Mouse (Mus musculus) MEL (cell line): Measurements from ENCODE around the gene Notum. TPM values are rescaled to one million over a fixed set of nuclear protein-coding genes. Genes with fewer than 3 reads are reported as not detected.

Source experiments
- DNase-seq: peaks from one replicate; pipeline ENCODE4 v3.0.0; 2011; ENCODE audit warnings: low read depth, low spot score
- H3K27ac ChIP-seq: 2 replicates; pipeline ENCODE4 v1.5.1; 2012; ENCODE audit warnings: low read depth, mild to moderate bottlenecking, control low read depth, low read length, moderate library complexity; ENCODE audit not compliant: control insufficient read depth
- H3K27me3 ChIP-seq, 2 experiments: fragments of 150-350 bp in 1 of 2; sonication (generic) in 1 of 2; 2 replicates each; pipeline ENCODE4 v1.6.1; 2012; ENCODE audit warnings: low read length in 2 of 2, mild to moderate bottlenecking in 2 of 2, improper control_type of control experiment in 1 of 2, moderate library complexity in 1 of 2; ENCODE audit not compliant: insufficient read depth in 2 of 2, control insufficient read depth in 1 of 2
- H3K36me3 ChIP-seq, 2 experiments: 2 replicates each; pipeline ENCODE4 v1.6.1; 2012 to 2014; ENCODE audit warnings: low read length in 2 of 2, improper control_type of control experiment in 1 of 2, inconsistent platforms in 1 of 2, mild to moderate bottlenecking in 1 of 2; ENCODE audit not compliant: insufficient read depth in 2 of 2, control insufficient read depth in 1 of 2
- H3K4me1 ChIP-seq, 2 experiments: fragments of 150-350 bp in 1 of 2; sonication (generic) in 1 of 2; 2 replicates each; pipeline ENCODE4 v1.6.1; 2012; ENCODE audit warnings: low read length in 2 of 2, improper control_type of control experiment in 1 of 2, mild to moderate bottlenecking in 1 of 2; ENCODE audit not compliant: insufficient read depth in 2 of 2, control insufficient read depth in 1 of 2
- H3K4me3 ChIP-seq, 2 experiments: fragments of 150-350 bp in 1 of 2; sonication (generic) in 1 of 2; 2 replicates each; pipeline ENCODE4 v1.5.1; 2012; ENCODE audit warnings: low read depth in 2 of 2, low read length in 2 of 2, mild to moderate bottlenecking in 2 of 2, moderate library complexity in 2 of 2, control low read depth in 1 of 2, improper control_type of control experiment in 1 of 2; ENCODE audit not compliant: control insufficient read depth in 1 of 2, insufficient read depth in 1 of 2
- H3K79me2 ChIP-seq: 2 replicates; pipeline ENCODE4 v1.6.1; 2012; ENCODE audit warnings: mild to moderate bottlenecking, low read length, moderate library complexity; ENCODE audit not compliant: control insufficient read depth, poor library complexity, insufficient read depth
- H3K9ac ChIP-seq: 2 replicates; pipeline ENCODE4 v1.6.1; 2012; ENCODE audit warnings: low read depth, mild to moderate bottlenecking, control low read depth, low read length, moderate library complexity; ENCODE audit not compliant: control insufficient read depth, poor library complexity, severe bottlenecking
- H3K9me3 ChIP-seq: fragments of 150-350 bp; sonication (generic); replicated peaks from 2 replicates; pipeline ENCODE4 v1.6.1; 2012; ENCODE audit warnings: mild to moderate bottlenecking, low read length, improper control_type of control experiment, moderate library complexity; ENCODE audit not compliant: insufficient read depth
- BHLHE40 ChIP-seq: IDR thresholded peaks from 2 replicates; pipeline ENCODE4 v1.6.1; 2012; ENCODE audit warnings: low read depth, mild to moderate bottlenecking, inconsistent platforms, low read length, improper control_type of control experiment, borderline replicate concordance
- CHD1 ChIP-seq: IDR thresholded peaks from 2 replicates; pipeline ENCODE4 v1.6.1; 2012; ENCODE audit warnings: low read depth, mild to moderate bottlenecking, inconsistent platforms, low read length, improper control_type of control experiment
- CHD2 ChIP-seq: IDR thresholded peaks from 2 replicates; pipeline ENCODE4 v1.6.1; 2011; ENCODE audit warnings: low read length, improper control_type of control experiment
- CTCF ChIP-seq, 3 experiments: IDR thresholded peaks in 2 of 3; conservative IDR thresholded peaks in 1 of 3; 2 replicates each; pipeline ENCODE4 v1.5.1; 2011 to 2012; ENCODE audit warnings: low read length in 3 of 3, low read depth in 2 of 3, mild to moderate bottlenecking in 2 of 3, improper control_type of control experiment in 1 of 3, inconsistent platforms in 1 of 3, mixed read lengths in 1 of 3, moderate library complexity in 1 of 3; ENCODE audit not compliant: control insufficient read depth in 1 of 3, insufficient read depth in 1 of 3, poor library complexity in 1 of 3, severe bottlenecking in 1 of 3
- E2F4 ChIP-seq: IDR thresholded peaks from 2 replicates; pipeline ENCODE4 v1.6.1; 2011; ENCODE audit warnings: low read depth, low read length, improper control_type of control experiment, borderline replicate concordance
- EP300 ChIP-seq, 2 experiments: IDR thresholded peaks; 2 replicates each; pipeline ENCODE4 v1.6.1; 2011; ENCODE audit warnings: improper control_type of control experiment in 2 of 2, low read length in 2 of 2, low read depth in 1 of 2, mild to moderate bottlenecking in 1 of 2
- ETS1 ChIP-seq: IDR thresholded peaks from 2 replicates; pipeline ENCODE4 v1.6.1; 2012; ENCODE audit warnings: low read depth, mild to moderate bottlenecking, inconsistent platforms, low read length, improper control_type of control experiment, moderate library complexity
- GABPA ChIP-seq: IDR thresholded peaks from 2 replicates; pipeline ENCODE4 v1.6.1; 2012; ENCODE audit warnings: low read depth, mild to moderate bottlenecking, inconsistent platforms, low read length, improper control_type of control experiment, moderate library complexity
- GATA1 ChIP-seq: IDR thresholded peaks from 2 replicates; pipeline ENCODE4 v1.6.1; 2011; ENCODE audit warnings: low read depth, low read length, improper control_type of control experiment
- KAT2A ChIP-seq: conservative IDR thresholded peaks from 2 replicates; pipeline ENCODE4 v1.6.1; 2012; ENCODE audit warnings: low read depth, low read length, improper control_type of control experiment, inconsistent platforms
- MAZ ChIP-seq: IDR thresholded peaks from 2 replicates; pipeline ENCODE4 v1.6.1; 2012; ENCODE audit warnings: low read depth, mild to moderate bottlenecking, inconsistent platforms, low read length, improper control_type of control experiment
- MEF2A ChIP-seq: IDR thresholded peaks from 2 replicates; pipeline ENCODE4 v1.6.1; 2014; ENCODE audit warnings: low read depth, mild to moderate bottlenecking, inconsistent platforms, low read length, improper control_type of control experiment; ENCODE audit not compliant: poor library complexity, insufficient replicate concordance, severe bottlenecking; ENCODE audit errors: extremely low read depth
- NRF1 ChIP-seq: IDR thresholded peaks from 2 replicates; pipeline ENCODE4 v1.6.1; 2014; ENCODE audit warnings: low read depth, mild to moderate bottlenecking, inconsistent platforms, low read length, improper control_type of control experiment, moderate library complexity; ENCODE audit not compliant: poor library complexity, insufficient read depth, severe bottlenecking
- POLR2AphosphoS2 ChIP-seq: IDR thresholded peaks from 2 replicates; pipeline ENCODE4 v1.6.1; 2011; ENCODE audit warnings: low read length, improper control_type of control experiment
- POLR2AphosphoS5 ChIP-seq: IDR thresholded peaks from 2 replicates; pipeline ENCODE4 v1.6.1; 2012; ENCODE audit warnings: low read depth, borderline replicate concordance, mild to moderate bottlenecking, inconsistent platforms, low read length, moderate library complexity, mixed read lengths
- RAD21 ChIP-seq: IDR thresholded peaks from 2 replicates; pipeline ENCODE4 v1.6.1; 2011; ENCODE audit warnings: mild to moderate bottlenecking, low read depth, low read length, improper control_type of control experiment
- RCOR1 ChIP-seq: IDR thresholded peaks from 2 replicates; pipeline ENCODE4 v1.6.1; 2012; ENCODE audit warnings: low read depth, mild to moderate bottlenecking, inconsistent platforms, low read length, improper control_type of control experiment
- SIN3A ChIP-seq: IDR thresholded peaks from 2 replicates; pipeline ENCODE4 v1.6.1; 2012; ENCODE audit warnings: low read length, improper control_type of control experiment, inconsistent platforms
- SMC3 ChIP-seq: IDR thresholded peaks from 2 replicates; pipeline ENCODE4 v1.6.1; 2011; ENCODE audit warnings: low read depth, low read length, improper control_type of control experiment
- TAL1 ChIP-seq: IDR thresholded peaks from 2 replicates; pipeline ENCODE4 v1.6.1; 2012; ENCODE audit warnings: mild to moderate bottlenecking, inconsistent platforms, low read length, moderate library complexity, mixed read lengths
- TBP ChIP-seq: IDR thresholded peaks from 2 replicates; pipeline ENCODE4 v1.8.0; 2011; ENCODE audit warnings: low read depth, low read length, improper control_type of control experiment
- TCF12 ChIP-seq: IDR thresholded peaks from 2 replicates; pipeline ENCODE4 v1.6.1; 2014; ENCODE audit warnings: low read depth, mild to moderate bottlenecking, inconsistent platforms, low read length, improper control_type of control experiment, moderate library complexity
- UBTF ChIP-seq: IDR thresholded peaks from 2 replicates; pipeline ENCODE4 v1.6.1; 2012; ENCODE audit warnings: low read depth, mild to moderate bottlenecking, inconsistent platforms, low read length, improper control_type of control experiment, moderate library complexity, borderline replicate concordance; ENCODE audit not compliant: insufficient read depth
- USF1 ChIP-seq: IDR thresholded peaks from 2 replicates; pipeline ENCODE4 v1.6.1; 2014; ENCODE audit warnings: low read depth, mild to moderate bottlenecking, inconsistent platforms, low read length, improper control_type of control experiment, moderate library complexity
- ZC3H11A ChIP-seq: IDR thresholded peaks from 2 replicates; pipeline ENCODE4 v1.6.1; 2012; ENCODE audit warnings: low read depth, mild to moderate bottlenecking, inconsistent platforms, low read length, improper control_type of control experiment
- ZKSCAN1 ChIP-seq: IDR thresholded peaks from 2 replicates; pipeline ENCODE4 v1.6.1; 2012; ENCODE audit warnings: low read depth, mild to moderate bottlenecking, inconsistent platforms, low read length, improper control_type of control experiment, moderate library complexity
- ZNF384 ChIP-seq: IDR thresholded peaks from 2 replicates; pipeline ENCODE4 v1.6.1; 2012; ENCODE audit warnings: low read depth, mild to moderate bottlenecking, inconsistent platforms, low read length, improper control_type of control experiment
- polyA plus RNA-seq, 2 experiments: library from polyadenylated mRNA; stranded (reverse) in 1 of 2; unstranded in 1 of 2; fragments of >175 nt in 1 of 2; fragments of >200 nt in 1 of 2; gene quantifications; 2 replicates each; pipeline versions ENCODE4 v1.2.1 to v1.2.4; 2012; ENCODE audit warnings: low replicate concordance in 2 of 2, low read depth in 1 of 2; ENCODE audit not compliant: insufficient read length in 2 of 2, insufficient read depth in 1 of 2, missing spikeins in 1 of 2
- total RNA-seq: library from RNA; depleted of rRNA; stranded (reverse); fragments of 300-350 nt; gene quantifications from 2 replicates; pipeline ENCODE4 v1.2.3, GENCODE M21; 2012

Notum gene
- total and polyA plus RNA-seq, 3 experiments = not detected

- 0 out of 6 replicates have a peak, but pooled peaks of 1 of the 3 experiments have one; percentile 2 for TF ChIP-seq CTCF (IDR thresholded peaks at IDR 0.05 in 2 of 3, conservative IDR thresholded peaks at IDR 0.05 in 1 of 3; ENCODE audit: control insufficient read depth in 1 of 3, insufficient read depth in 1 of 3, low read depth in 2 of 3, low read length in 3 of 3, poor library complexity in 1 of 3, severe bottlenecking in 1 of 3)
- no peak; the same call in 1 of the 2 replicates for TF ChIP-seq E2F4
- TF ChIP-seq POLR2AphosphoS5 = no peak
- TF ChIP-seq UBTF = no peak
- no peak for TF ChIP-seq TAL1
- TF ChIP-seq RCOR1 = no peak
- TF ChIP-seq MAZ = no peak
- no peak for TF ChIP-seq RAD21
- TF ChIP-seq SIN3A = peak; percentile 94
- TF ChIP-seq CHD2 = peak; percentile 93
- 0 out of 2 replicates have a peak, but pooled peaks have one; percentile 25 for TF ChIP-seq TBP
- TF ChIP-seq BHLHE40 = peak; percentile 27; the same call in 1 of the 2 replicates
Observed at GRCm38 (mm10) chr11:120633520-120634343, 27.2 kb downstream of the Notum start, which contains the start of gene Mafg (continued).

- Histone ChIP-seq H3K36me3 (peaks cover 3 to 39% of the 10 kb centered on the region in 2 experiments; a peak in 3 of 4 replicates), H3K79me2 (peaks cover 55% of the 10 kb centered on the region), H3K9ac (peak overlapping the region; percentile 98), H3K4me3 (peak overlapping the region; percentile 79 to 87), H3K4me1 (peaks cover 26 to 48% of the 10 kb centered on the region in 2 experiments), H3K27ac (peak overlapping the region; percentile 78), H3K9me3 (no peaks in the 10 kb centered on the region), H3K27me3 (no peaks in the 10 kb centered on the region)
- DNase-seq = peak; percentile 93
- no peak for TF ChIP-seq ZC3H11A
- no peak for TF ChIP-seq GATA1
- TF ChIP-seq ZNF384 = no peak
- peak in 2 of 3 experiments; percentile 4 to 26; a peak in 3 of 6 replicates for TF ChIP-seq CTCF (IDR thresholded peaks at IDR 0.05 in 2 of 3, conservative IDR thresholded peaks at IDR 0.05 in 1 of 3; ENCODE audit: control insufficient read depth in 1 of 3, insufficient read depth in 1 of 3, low read depth in 2 of 3, low read length in 3 of 3, poor library complexity in 1 of 3, severe bottlenecking in 1 of 3)
- peak; percentile 85 for TF ChIP-seq ETS1
- TF ChIP-seq UBTF = peak; percentile 93; the same call in 1 of the 2 replicates
- no peak for TF ChIP-seq KAT2A
- TF ChIP-seq POLR2AphosphoS2 = peak; percentile 70; the same call in 1 of the 2 replicates
- TF ChIP-seq ZKSCAN1 = no peak
- no peak; the same call in 1 of the 2 replicates for TF ChIP-seq USF1
- no peak for TF ChIP-seq CHD1
- peak; percentile 62 for TF ChIP-seq NRF1
- TF ChIP-seq SIN3A = peak; percentile 17; the same call in 1 of the 2 replicates
- TF ChIP-seq RAD21 = no peak
- peak; percentile 49; the same call in 1 of the 2 replicates for TF ChIP-seq TCF12
- TF ChIP-seq SMC3 = 0 out of 2 replicates have a peak, but pooled peaks have one; percentile 5
- peak in 1 of 2 experiments; percentile 15; a peak in 1 of 4 replicates for TF ChIP-seq EP300 (IDR thresholded peaks at IDR 0.05; ENCODE audit: low read depth in 1 of 2, low read length in 2 of 2)
- TF ChIP-seq GABPA = peak; percentile 78; the same call in 1 of the 2 replicates
- no peak for TF ChIP-seq TAL1
- no peak for TF ChIP-seq E2F4
- TF ChIP-seq MEF2A = no peak
- TF ChIP-seq TBP = peak; percentile 43; the same call in 1 of the 2 replicates
- no peak; the same call in 1 of the 2 replicates for TF ChIP-seq BHLHE40
- no peak for TF ChIP-seq POLR2AphosphoS5
Observed at GRCm38 (mm10) chr11:120632559-120633519, 28.1 kb downstream of the Notum start.
